Mouse (Mus musculus): Measurements from ENCODE around the gene Mcm7. TPM values are rescaled to one million over a fixed set of nuclear protein-coding genes. Genes with fewer than 3 reads are reported as not detected.

Gene Mcm7
- polyA plus RNA-seq, 1 experiment from 2014 or later: 343 TPM

DNA sequence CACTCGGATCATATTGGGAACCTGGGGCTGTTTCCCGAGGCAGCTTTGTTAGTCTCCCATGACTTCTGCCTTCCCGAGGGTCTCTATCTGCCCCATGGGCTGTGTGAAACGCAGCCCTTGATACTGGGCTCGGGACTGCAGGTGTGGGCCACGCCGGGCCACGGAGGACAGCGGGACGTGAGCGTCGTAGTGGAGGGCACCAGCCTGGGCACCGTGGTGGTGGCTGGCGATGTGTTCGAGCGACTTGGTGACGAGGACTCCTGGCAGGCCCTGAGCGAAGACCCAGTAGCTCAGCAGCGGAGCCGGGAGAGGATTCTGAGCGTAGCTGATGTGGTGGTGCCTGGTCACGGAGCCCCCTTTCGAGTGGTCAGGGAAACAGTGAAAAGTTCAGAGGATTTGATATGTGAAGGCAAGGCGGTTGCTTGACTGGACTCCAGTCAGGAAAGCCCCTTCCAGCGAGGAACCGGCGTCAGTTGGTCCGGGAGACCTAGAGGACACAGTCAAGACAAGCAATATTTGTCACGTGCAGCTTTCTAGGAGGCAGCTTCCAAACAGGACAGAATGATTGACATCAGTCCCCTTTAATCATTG lies 22.6 kb upstream of the Mcm7 start:
- no peaks in the 10 kb centered on the region for H3K9me3 ChIP-seq (ENCODE audit: control insufficient read depth, low read length)
- peak overlapping the region; percentile 100 for H3K4me2 ChIP-seq (ENCODE audit: low read depth, severe bottlenecking)
- H3K27ac ChIP-seq (replicated peaks; ENCODE audit: low read depth, low read length): peak overlapping the region; percentile 65; the same call in 1 of the 2 replicates
- peak overlapping the region; percentile 87 for H3K9ac ChIP-seq (ENCODE audit: low read length)
- no peaks in the 10 kb centered on the region for H3K4me1 ChIP-seq (ENCODE audit: control insufficient read depth, insufficient read depth, low read length)
- H3K36me3 ChIP-seq (ENCODE audit: control insufficient read depth, insufficient read depth, low read length): peaks cover 11% of the 10 kb centered on the region
- peak; percentile 63 for DNase-seq (ENCODE audit: low spot score)
- peak; percentile 62; the same call in 1 of the 2 replicates for ATAC-seq (ENCODE audit: insufficient number of reproducible peaks, low FRiP score, low TSS enrichment, low read depth)
- peak overlapping the region; percentile 71 for H3K4me3 ChIP-seq (ENCODE audit: low read depth, low read length)
- WGBS: 6% methylated on average over 29 of the region's 29 CpGs
- no peaks in the 10 kb centered on the region for H3K27me3 ChIP-seq (ENCODE audit: control insufficient read depth, insufficient read depth, low read length)

DNA sequence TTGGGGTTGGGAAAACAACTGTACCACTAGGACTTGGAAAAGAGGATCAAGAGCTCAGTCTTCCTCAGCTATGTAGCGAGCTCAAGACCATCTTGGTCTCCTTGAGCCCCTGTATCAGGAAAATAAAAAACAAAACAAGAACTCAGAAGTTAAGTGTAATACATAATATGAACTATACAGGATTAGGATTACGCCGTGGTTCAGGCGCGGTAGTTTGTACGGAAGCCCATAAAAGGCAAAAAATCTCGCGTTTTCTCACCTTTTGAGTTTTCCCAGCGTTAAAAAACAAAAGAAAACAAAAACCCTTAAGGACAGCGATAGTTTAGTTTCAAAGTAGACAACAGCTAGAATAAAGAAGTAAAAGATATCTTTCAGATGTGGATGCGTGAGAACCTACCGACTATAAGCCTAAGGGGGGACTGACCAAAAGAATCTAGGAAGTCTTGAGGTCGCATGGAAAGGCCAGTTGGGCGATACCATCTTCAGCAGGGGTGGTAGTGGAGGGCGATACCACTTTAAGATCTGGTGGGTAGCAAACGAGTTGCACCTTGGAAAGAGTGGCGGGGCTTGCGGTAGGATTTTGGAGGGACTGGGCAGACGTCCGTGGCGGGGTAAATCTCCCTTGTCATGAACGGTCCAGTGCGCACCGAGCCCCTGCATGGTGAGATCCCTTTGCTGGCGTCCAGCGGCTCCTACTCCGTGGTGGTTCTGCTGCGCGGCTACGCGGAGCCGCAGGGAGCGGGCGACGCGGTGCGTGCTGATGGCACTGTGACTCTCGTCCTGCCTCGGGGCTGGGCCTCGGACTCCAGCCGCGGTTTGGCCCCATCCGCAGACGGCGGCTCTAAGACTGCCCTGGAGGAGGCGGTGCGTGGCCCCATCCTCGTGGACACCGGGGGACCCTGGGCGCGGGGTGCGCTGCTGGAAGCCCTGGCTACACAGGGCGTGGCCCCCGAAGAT lies 21.8 kb upstream of the Mcm7 start, which contains the start of gene Mblac1:
TSS of gene Mblac1 (plus strand) at position 544 of the 957 bp plus-strand sequence.
- Histone ChIP-seq H3K27me3 (ENCODE audit: control insufficient read depth, insufficient read depth, low read length) (no peaks in the 10 kb centered on the region), H3K4me1 (ENCODE audit: control insufficient read depth, insufficient read depth, low read length) (no peaks in the 10 kb centered on the region), H3K9ac (ENCODE audit: low read length) (peak within 1 kb of the TSS; percentile 87), H3K27ac (replicated peaks; ENCODE audit: low read depth, low read length) (peak within 1 kb of the TSS; percentile 65; the same call in 1 of the 2 replicates), H3K4me2 (ENCODE audit: low read depth, severe bottlenecking) (peak within 1 kb of the TSS; percentile 100), H3K36me3 (ENCODE audit: control insufficient read depth, insufficient read depth, low read length) (peaks cover 13% of the 10 kb centered on the region), H3K4me3 (ENCODE audit: low read depth, low read length) (peak within 1 kb of the TSS; percentile 71), H3K9me3 (ENCODE audit: control insufficient read depth, low read length) (no peaks in the 10 kb centered on the region)
- DNase-seq (ENCODE audit: low spot score) (peak; percentile 88), ATAC-seq (ENCODE audit: insufficient number of reproducible peaks, low FRiP score, low TSS enrichment, low read depth) (peak; percentile 75)
- WGBS: 8% methylated on average over 54 of the region's 54 CpGs

DNA sequence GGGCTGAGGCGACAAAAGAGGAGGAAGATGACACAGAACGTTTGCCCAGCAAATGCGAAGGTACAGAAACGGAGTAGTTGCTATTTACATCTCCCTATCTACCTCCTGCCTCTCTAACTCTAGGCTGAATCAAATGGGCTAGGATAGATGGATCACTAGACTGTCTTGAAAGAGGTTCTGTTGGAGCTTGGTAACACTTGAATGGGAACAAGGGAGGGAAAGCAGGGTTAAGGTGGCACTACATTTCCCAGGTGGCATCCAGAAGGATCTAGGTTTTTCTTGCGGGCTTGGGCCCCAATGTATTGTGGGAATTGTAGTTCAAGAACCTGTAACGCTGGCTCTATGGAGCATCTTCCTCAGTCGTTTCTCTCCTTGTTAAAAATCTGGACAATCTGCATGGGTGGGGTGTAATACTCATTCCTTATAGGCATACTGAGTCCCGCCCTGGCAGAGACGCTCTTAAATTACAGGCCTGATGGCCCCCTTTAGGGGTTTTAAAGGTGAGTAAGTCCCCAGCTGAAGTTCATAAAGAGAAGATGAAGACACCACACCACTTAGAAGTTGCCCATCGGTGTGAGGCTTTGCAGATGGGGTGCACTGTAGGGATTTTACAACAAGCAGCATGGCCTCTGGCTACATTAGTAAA lies 15.6 kb upstream of the Mcm7 start:
- no peaks in the 10 kb centered on the region for H3K9me3 ChIP-seq (ENCODE audit: control insufficient read depth, low read length)
- H3K4me3 ChIP-seq (ENCODE audit: low read depth, low read length): peak overlapping the region; percentile 52
- H3K4me2 ChIP-seq (ENCODE audit: low read depth, severe bottlenecking): peak overlapping the region; percentile 76
- H3K4me1 ChIP-seq (ENCODE audit: control insufficient read depth, insufficient read depth, low read length): peaks cover 6% of the 10 kb centered on the region; the same call in 1 of the 2 replicates
- ATAC-seq (ENCODE audit: insufficient number of reproducible peaks, low FRiP score, low TSS enrichment, low read depth) (peak; percentile 74; the same call in 1 of the 2 replicates), DNase-seq (ENCODE audit: low spot score) (peak; percentile 72)
- 0 out of 2 replicates have a peak overlapping the region, but pooled peaks have one; percentile 24 for H3K27ac ChIP-seq (replicated peaks; ENCODE audit: low read depth, low read length)
- H3K27me3 ChIP-seq (ENCODE audit: control insufficient read depth, insufficient read depth, low read length): no peaks in the 10 kb centered on the region
- peaks cover 17% of the 10 kb centered on the region for H3K36me3 ChIP-seq (ENCODE audit: control insufficient read depth, insufficient read depth, low read length)
- under 1% methylated on average over 10 of the region's 10 CpGs for WGBS
- H3K9ac ChIP-seq (ENCODE audit: low read length): peak overlapping the region; percentile 63

DNA sequence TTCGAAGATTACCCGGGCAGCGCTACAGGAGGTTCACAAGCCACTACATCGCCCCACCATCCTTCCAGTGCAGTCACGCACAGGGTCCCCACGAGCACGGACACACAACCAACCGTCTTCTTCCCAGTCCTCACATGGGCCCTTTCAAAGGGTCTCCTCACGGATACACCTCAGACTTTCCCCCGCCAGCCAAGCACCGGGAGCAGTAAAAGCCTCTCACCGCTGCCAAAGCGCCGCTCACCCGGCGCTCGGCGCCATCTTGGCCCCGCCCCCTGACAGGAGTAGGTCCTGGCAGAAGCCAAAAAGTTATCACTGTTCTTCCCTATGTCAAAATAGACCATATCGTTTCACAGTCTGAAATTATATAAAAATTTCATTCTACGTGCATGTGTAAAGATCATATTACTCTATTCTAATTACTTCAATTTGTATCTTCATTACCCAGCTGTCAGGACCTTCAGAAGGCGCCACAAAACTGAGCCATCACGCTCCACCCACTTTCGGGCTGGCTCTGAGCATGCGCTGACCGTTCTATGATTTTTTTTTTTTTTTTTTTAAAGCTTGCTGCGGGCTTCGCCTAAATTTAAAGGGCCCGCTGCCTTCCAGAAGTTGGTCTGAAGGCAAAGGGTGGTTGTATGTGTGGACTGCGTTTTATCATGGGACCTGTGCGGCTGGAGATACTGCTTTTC lies 14.9 kb upstream of the Mcm7 start, which contains the start of the genes Taf6 and Cnpy4:
TSS of gene Taf6 (minus strand) at position 502 of the 689 bp plus-strand sequence.
TSS of gene Cnpy4 (plus strand) at position 536 of the 689 bp plus-strand sequence.
- H3K4me1 ChIP-seq (ENCODE audit: control insufficient read depth, insufficient read depth, low read length): peaks cover 6% of the 10 kb centered on the region; the same call in 1 of the 2 replicates
- peak within 1 kb of the TSS; percentile 52 for H3K4me3 ChIP-seq (ENCODE audit: low read depth, low read length)
- peak within 1 kb of the TSS; percentile 66 for H3K9ac ChIP-seq (ENCODE audit: low read length)
- H3K27me3 ChIP-seq (ENCODE audit: control insufficient read depth, insufficient read depth, low read length): no peaks in the 10 kb centered on the region
- ATAC-seq (ENCODE audit: insufficient number of reproducible peaks, low FRiP score, low TSS enrichment, low read depth): peak; percentile 78
- H3K36me3 ChIP-seq (ENCODE audit: control insufficient read depth, insufficient read depth, low read length): peaks cover 15% of the 10 kb centered on the region
- H3K27ac ChIP-seq (replicated peaks; ENCODE audit: low read depth, low read length): 0 out of 2 replicates have a peak within 1 kb of the TSS, but pooled peaks have one; percentile 24
- no peaks in the 10 kb centered on the region for H3K9me3 ChIP-seq (ENCODE audit: control insufficient read depth, low read length)
- peak within 1 kb of the TSS; percentile 76 for H3K4me2 ChIP-seq (ENCODE audit: low read depth, severe bottlenecking)
- under 1% methylated on average over 31 of the region's 31 CpGs for WGBS
- DNase-seq (ENCODE audit: low spot score): peak; percentile 87

DNA sequence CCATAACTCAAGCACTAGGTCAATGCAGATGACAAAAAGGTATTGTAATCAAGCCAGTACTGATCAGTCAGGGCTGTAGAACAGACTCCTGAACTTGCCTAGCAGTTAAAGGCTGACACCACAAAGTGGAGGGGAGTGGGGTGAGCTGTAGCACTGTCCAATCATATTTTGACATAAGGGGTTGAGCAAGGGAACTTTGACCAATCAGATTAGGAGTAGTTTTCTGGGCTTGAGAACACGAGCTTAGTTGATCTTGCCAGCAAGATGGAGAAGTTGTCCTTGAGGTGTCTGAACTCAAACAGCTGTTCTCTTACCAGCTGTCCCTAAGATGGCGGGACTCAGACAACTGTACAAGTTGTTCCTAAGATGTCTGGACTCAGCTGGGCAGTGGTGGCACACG lies 995 bp upstream of the Mcm7 start:
- Histone ChIP-seq H3K27ac (replicated peaks; ENCODE audit: low read depth, low read length) (no peak overlapping the region), H3K9me3 (ENCODE audit: control insufficient read depth, low read length) (no peaks in the 10 kb centered on the region), H3K27me3 (ENCODE audit: control insufficient read depth, insufficient read depth, low read length) (no peaks in the 10 kb centered on the region), H3K4me2 (ENCODE audit: low read depth, severe bottlenecking) (peak overlapping the region; percentile 38; the same call in 1 of the 2 replicates), H3K36me3 (ENCODE audit: control insufficient read depth, insufficient read depth, low read length) (peaks cover 24% of the 10 kb centered on the region), H3K4me1 (ENCODE audit: control insufficient read depth, insufficient read depth, low read length) (no peaks in the 10 kb centered on the region; the same call in 1 of the 2 replicates), H3K9ac (ENCODE audit: low read length) (no peak overlapping the region), H3K4me3 (ENCODE audit: low read depth, low read length) (peak overlapping the region; percentile 51; the same call in 1 of the 2 replicates)
- 88% methylated on average over 3 of the region's 3 CpGs for WGBS
- ATAC-seq (ENCODE audit: insufficient number of reproducible peaks, low FRiP score, low TSS enrichment, low read depth): no peak
- DNase-seq (ENCODE audit: low spot score): no peak

DNA sequence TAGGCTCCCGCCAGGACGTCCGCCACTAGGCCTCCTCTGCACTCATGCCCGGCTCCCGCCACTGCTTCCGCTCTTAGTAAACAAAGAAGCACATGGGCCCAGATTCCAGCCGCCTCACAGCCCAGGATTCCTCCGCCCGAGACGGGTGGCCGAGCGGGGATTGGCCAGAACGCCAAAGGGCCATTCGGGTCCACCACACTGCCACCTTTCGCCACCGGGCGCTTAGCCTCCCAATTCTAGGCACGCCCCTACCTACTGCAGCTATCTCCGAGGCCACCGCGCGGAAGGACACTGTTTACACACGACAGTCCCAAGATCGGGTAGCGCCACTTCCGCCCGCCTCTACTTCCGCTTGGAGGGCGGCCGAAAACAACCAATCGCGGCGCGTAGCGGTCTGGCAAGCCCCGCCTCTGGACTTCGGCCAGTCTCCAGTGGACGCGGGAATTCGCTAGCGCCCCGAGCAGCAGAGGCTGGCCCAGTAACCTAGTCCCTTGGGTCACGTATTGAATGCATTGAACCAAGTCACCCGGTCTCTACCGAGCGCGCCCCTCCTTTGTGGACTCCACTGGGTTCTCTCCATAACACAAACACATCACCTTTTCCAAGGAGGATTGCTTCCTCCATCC lies 1.2 kb downstream of the Mcm7 start:
- no peaks in the 10 kb centered on the region; the same call in 1 of the 2 replicates for H3K4me1 ChIP-seq (ENCODE audit: control insufficient read depth, insufficient read depth, low read length)
- H3K4me2 ChIP-seq (ENCODE audit: low read depth, severe bottlenecking): peak overlapping the region; percentile 60
- peak overlapping the region; percentile 64 for H3K9ac ChIP-seq (ENCODE audit: low read length)
- ATAC-seq (ENCODE audit: insufficient number of reproducible peaks, low FRiP score, low TSS enrichment, low read depth): peak; percentile 88
- peaks cover 36% of the 10 kb centered on the region for H3K36me3 ChIP-seq (ENCODE audit: control insufficient read depth, insufficient read depth, low read length)
- peak; percentile 97 for DNase-seq (ENCODE audit: low spot score)
- H3K4me3 ChIP-seq (ENCODE audit: low read depth, low read length): peak overlapping the region; percentile 51
- H3K27me3 ChIP-seq (ENCODE audit: control insufficient read depth, insufficient read depth, low read length): no peaks in the 10 kb centered on the region
- under 1% methylated on average over 47 of the region's 47 CpGs for WGBS
- H3K27ac ChIP-seq (replicated peaks; ENCODE audit: low read depth, low read length): peak overlapping the region; percentile 80
- H3K9me3 ChIP-seq (ENCODE audit: control insufficient read depth, low read length): no peaks in the 10 kb centered on the region

DNA sequence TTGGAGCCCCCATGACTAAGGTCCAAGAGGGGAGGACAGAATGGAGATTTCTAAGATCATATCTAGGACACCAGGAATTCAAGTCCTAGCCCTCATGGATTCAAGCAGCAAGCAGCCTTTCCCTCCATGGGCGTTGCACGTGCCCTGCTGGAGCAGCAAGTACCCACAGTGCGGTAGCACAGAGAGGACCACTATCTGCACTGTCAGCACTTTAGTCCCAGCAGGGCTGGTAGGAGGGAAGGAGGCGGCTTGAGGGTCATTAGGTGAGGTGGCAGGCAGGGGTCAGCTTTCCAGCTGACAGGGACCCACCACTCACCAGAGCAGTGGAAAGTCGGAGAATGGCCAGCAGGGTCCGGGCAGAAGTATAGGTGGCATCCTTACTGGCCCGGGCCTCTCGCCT lies 6.6 kb downstream of the Mcm7 start:
- Histone ChIP-seq H3K9ac (ENCODE audit: low read length) (no peak overlapping the region), H3K4me2 (ENCODE audit: low read depth, severe bottlenecking) (no peak overlapping the region), H3K36me3 (ENCODE audit: control insufficient read depth, insufficient read depth, low read length) (peaks cover 52% of the 10 kb centered on the region), H3K4me1 (ENCODE audit: control insufficient read depth, insufficient read depth, low read length) (peaks cover 5% of the 10 kb centered on the region; the same call in 1 of the 2 replicates), H3K27me3 (ENCODE audit: control insufficient read depth, insufficient read depth, low read length) (no peaks in the 10 kb centered on the region), H3K4me3 (ENCODE audit: low read depth, low read length) (no peak overlapping the region), H3K9me3 (ENCODE audit: control insufficient read depth, low read length) (no peaks in the 10 kb centered on the region), H3K27ac (replicated peaks; ENCODE audit: low read depth, low read length) (no peak overlapping the region)
- DNase-seq (ENCODE audit: low spot score) (no peak), ATAC-seq (ENCODE audit: insufficient number of reproducible peaks, low FRiP score, low TSS enrichment, low read depth) (no peak)
- WGBS: 79% methylated on average over 8 of the region's 8 CpGs
